Comparison of ENCODE assay signal across 13 mouse cellular contexts in the genomic region with DNA sequence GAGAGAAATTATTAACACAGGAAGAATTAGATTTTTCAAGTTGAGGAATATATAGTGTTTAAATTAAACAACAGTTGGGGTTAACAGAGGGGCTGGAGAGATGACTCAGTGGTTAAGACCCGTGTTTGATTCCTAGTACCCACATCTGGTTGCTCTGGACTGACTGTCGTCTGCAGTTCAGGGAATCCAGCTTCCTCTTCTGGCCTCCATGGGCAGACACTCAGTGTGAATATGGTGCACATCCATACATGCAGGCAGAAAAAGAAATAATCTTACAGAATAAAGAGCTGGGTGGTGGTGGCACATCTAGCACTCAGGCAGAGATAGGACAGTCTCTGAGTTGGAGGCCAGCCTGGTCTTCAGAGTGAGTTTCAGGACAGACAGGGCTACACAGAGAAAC. TPM values are rescaled to one million over a fixed set of nuclear protein-coding genes. Genes with fewer than 3 reads are reported as not detected.
DNase-seq lines count a peak whose midpoint lies in the region; ATAC-seq lines count a peak whose summit lies in the region.
"Had no signal": no experiment of that assay in that cellular context is flagged by ENCODE, and none has a peak within 500 bp of the region (broad histone marks: within the 10 kb centered on the region; RNA-seq: fewer than 3 reads in every experiment).

No protein-coding gene starts in this region.

- H3K4me2 ChIP-seq in kidney, embryonic 14.5 days (replicated peaks; ENCODE audit: low read depth, low read length) = 0 out of 2 replicates have a peak overlapping the region, but pooled peaks have one; percentile 62
- peak overlapping the region; percentile 62; the same call in 1 of the 2 replicates for H3K4me2 ChIP-seq in embryonic facial prominence, embryonic 14.5 days (ENCODE audit: low read depth, low read length)
- peak overlapping the region; percentile 69 for H3K4me2 ChIP-seq in hindbrain, embryonic 15.5 days
- peak overlapping the region; percentile 83 for H3K4me2 ChIP-seq in midbrain, embryonic 14.5 days (ENCODE audit: low read length)

- H3K27me3 ChIP-seq in kidney, embryonic 14.5 days (ENCODE audit: control insufficient read depth, insufficient read depth, low read length) = no peaks in the 10 kb centered on the region
- H3K27me3 ChIP-seq in embryonic facial prominence, embryonic 14.5 days (replicated peaks; ENCODE audit: control insufficient read depth, insufficient read depth, low read length) = no peaks in the 10 kb centered on the region
- H3K27me3 ChIP-seq in hindbrain, embryonic 15.5 days = no peaks in the 10 kb centered on the region
- H3K27me3 ChIP-seq in midbrain, embryonic 14.5 days (ENCODE audit: control insufficient read depth, insufficient read depth, low read length) = no peaks in the 10 kb centered on the region

- H3K4me1 ChIP-seq in kidney, embryonic 14.5 days (ENCODE audit: control insufficient read depth, insufficient read depth, low read length) = peaks cover 19% of the 10 kb centered on the region
- H3K4me1 ChIP-seq in embryonic facial prominence, embryonic 14.5 days (ENCODE audit: control insufficient read depth, insufficient read depth, low read length) = peaks cover 13% of the 10 kb centered on the region
- peaks cover 33% of the 10 kb centered on the region for H3K4me1 ChIP-seq in hindbrain, embryonic 15.5 days (replicated peaks)
- peaks cover 28% of the 10 kb centered on the region for H3K4me1 ChIP-seq in midbrain, embryonic 14.5 days (ENCODE audit: control insufficient read depth, insufficient read depth, low read length)

- no peak for DNase-seq in kidney, postnatal 4 days
- DNase-seq in embryonic facial prominence, embryonic 14.5 days (ENCODE audit: low spot score) = no peak
- no peak for DNase-seq in midbrain, embryonic 14.5 days
- no peak for DNase-seq in layer of hippocampus, postnatal 14 days (ENCODE audit: low spot score in 2 of 2)
- DNase-seq in left cerebral cortex, postnatal 25 days (ENCODE audit: low spot score in 2 of 2) = no peak
- DNase-seq: adrenal gland, adult 8-10 months; cerebellum, adult 2 months; gastrocnemius, postnatal 36 days; kidney, adult 18-20 months; lung, postnatal 4 days had no signal

- no peak overlapping the region for H3K27ac ChIP-seq in kidney, embryonic 14.5 days (ENCODE audit: low read depth, low read length)
- H3K27ac ChIP-seq in embryonic facial prominence, embryonic 14.5 days (replicated peaks; ENCODE audit: low read depth, low read length) = no peak overlapping the region
- H3K27ac ChIP-seq in hindbrain, embryonic 15.5 days (replicated peaks) = no peak overlapping the region
- no peak overlapping the region for H3K27ac ChIP-seq in midbrain, embryonic 14.5 days (replicated peaks; ENCODE audit: low read depth, low read length)
- H3K27ac ChIP-seq: left cerebral cortex, adult 2 months had no signal

- 75% methylated on average over 2 of the region's 2 CpGs for WGBS in kidney, embryonic 14.5 days
- 67% methylated on average over 2 of the region's 2 CpGs for WGBS in embryonic facial prominence, embryonic 14.5 days
- 78% methylated on average over 2 of the region's 2 CpGs for WGBS in hindbrain, embryonic 15.5 days
- WGBS in midbrain, embryonic 14.5 days = 86% methylated on average over 2 of the region's 2 CpGs

- H3K9me3 ChIP-seq in kidney, embryonic 14.5 days (ENCODE audit: control insufficient read depth, low read length) = no peaks in the 10 kb centered on the region
- no peaks in the 10 kb centered on the region for H3K9me3 ChIP-seq in embryonic facial prominence, embryonic 14.5 days (ENCODE audit: control insufficient read depth, low read length)
- H3K9me3 ChIP-seq in hindbrain, embryonic 15.5 days = no peaks in the 10 kb centered on the region
- H3K9me3 ChIP-seq in midbrain, embryonic 14.5 days (ENCODE audit: control insufficient read depth, low read length) = no peaks in the 10 kb centered on the region

- no peak overlapping the region for H3K9ac ChIP-seq in kidney, embryonic 14.5 days (ENCODE audit: low read depth, low read length)
- H3K9ac ChIP-seq in embryonic facial prominence, embryonic 14.5 days (ENCODE audit: low read depth, low read length) = no peak overlapping the region
- no peak overlapping the region for H3K9ac ChIP-seq in hindbrain, embryonic 15.5 days
- peak overlapping the region; percentile 29; the same call in 1 of the 2 replicates for H3K9ac ChIP-seq in midbrain, embryonic 14.5 days (replicated peaks; ENCODE audit: low read length)

- H3K4me3 ChIP-seq in kidney, embryonic 14.5 days (ENCODE audit: low read length) = no peak overlapping the region
- H3K4me3 ChIP-seq in embryonic facial prominence, embryonic 14.5 days (ENCODE audit: low read depth, low read length) = no peak overlapping the region
- no peak overlapping the region; the same call in 1 of the 2 replicates for H3K4me3 ChIP-seq in hindbrain, embryonic 15.5 days
- H3K4me3 ChIP-seq in midbrain, embryonic 14.5 days (replicated peaks; ENCODE audit: low read depth, low read length) = peak overlapping the region; percentile 96; the same call in 1 of the 2 replicates
- H3K4me3 ChIP-seq: left cerebral cortex, adult 2 months had no signal

- intact Hi-C loops in left cerebral cortex, postnatal 25 days (cut with DNase I) = loop anchor here (10.0 kb wide), 1 partner anchor 304 kb away; no protein-coding TSS in a partner anchor

- ATAC-seq in kidney, embryonic 14.5 days (ENCODE audit: low FRiP score, low TSS enrichment) = no peak
- no peak for ATAC-seq in embryonic facial prominence, embryonic 14.5 days (ENCODE audit: low read depth)
- no peak for ATAC-seq in hindbrain, embryonic 15.5 days (ENCODE audit: low FRiP score, low read depth)
- no peak for ATAC-seq in midbrain, embryonic 14.5 days (ENCODE audit: low FRiP score, low TSS enrichment)

- peaks cover 42% of the 10 kb centered on the region for H3K36me3 ChIP-seq in kidney, embryonic 14.5 days (ENCODE audit: control insufficient read depth, insufficient read depth, low read length)
- peaks cover 36% of the 10 kb centered on the region for H3K36me3 ChIP-seq in embryonic facial prominence, embryonic 14.5 days (ENCODE audit: control insufficient read depth, insufficient read depth, low read length)
- H3K36me3 ChIP-seq in hindbrain, embryonic 15.5 days = peaks cover 34% of the 10 kb centered on the region
- peaks cover 38% of the 10 kb centered on the region for H3K36me3 ChIP-seq in midbrain, embryonic 14.5 days (ENCODE audit: control insufficient read depth, insufficient read depth, low read length)

RNA-seq across cellular contexts. Expression of a gene that starts 2.3 kb away (rescaled TPM):
- 720 and 912 TPM in 2 replicates for polyA plus RNA-seq in kidney, embryonic 14.5 days (2014; fragmentation: Nextera tagmentation; extraction: Ambion mirVana)
- 583 and 620 TPM in 2 replicates for polyA plus RNA-seq in embryonic facial prominence, embryonic 14.5 days (2014; fragmentation: Nextera tagmentation; extraction: Ambion mirVana)
- polyA plus RNA-seq in hindbrain, embryonic 15.5 days (2015; fragmentation: Nextera tagmentation; extraction: Ambion mirVana) = 770 and 780 TPM in 2 replicates
- polyA plus RNA-seq in midbrain, embryonic 14.5 days (2014; fragmentation: Nextera tagmentation; extraction: Ambion mirVana) = 751 and 917 TPM in 2 replicates
- total RNA-seq in layer of hippocampus, postnatal 14 days (2021) = 100 to 1,000 TPM; 293 to 310 TPM
- total RNA-seq in left cerebral cortex, postnatal 25 days (2021) = 100 to 1,000 TPM; 236 to 265 TPM

RNA-seq across cellular contexts. Expression of a gene that starts 7.7 kb away (rescaled TPM):
- 6.7 and 9.6 TPM in 2 replicates for polyA plus RNA-seq in kidney, embryonic 14.5 days (2014; fragmentation: Nextera tagmentation; extraction: Ambion mirVana)
- polyA plus RNA-seq in embryonic facial prominence, embryonic 14.5 days (2014; fragmentation: Nextera tagmentation; extraction: Ambion mirVana) = 10.6 and 11.3 TPM in 2 replicates
- polyA plus RNA-seq in hindbrain, embryonic 15.5 days (2015; fragmentation: Nextera tagmentation; extraction: Ambion mirVana) = 10.2 and 12.2 TPM in 2 replicates
- polyA plus RNA-seq in midbrain, embryonic 14.5 days (2014; fragmentation: Nextera tagmentation; extraction: Ambion mirVana) = 14.4 and 15.6 TPM in 2 replicates
- 10 to 100 TPM; 28.7 to 29.0 TPM for total RNA-seq in layer of hippocampus, postnatal 14 days (2021)
- total RNA-seq in left cerebral cortex, postnatal 25 days (2021) = 10 to 100 TPM; 26.2 to 27.2 TPM

RNA-seq across cellular contexts. Expression of a gene that starts 33.8 kb away (rescaled TPM):
- 83.0 and 101 TPM in 2 replicates for polyA plus RNA-seq in kidney, embryonic 14.5 days (2014; fragmentation: Nextera tagmentation; extraction: Ambion mirVana)
- 67.7 and 89.8 TPM in 2 replicates for polyA plus RNA-seq in embryonic facial prominence, embryonic 14.5 days (2014; fragmentation: Nextera tagmentation; extraction: Ambion mirVana)
- polyA plus RNA-seq in hindbrain, embryonic 15.5 days (2015; fragmentation: Nextera tagmentation; extraction: Ambion mirVana) = 63.5 and 67.4 TPM in 2 replicates
- polyA plus RNA-seq in midbrain, embryonic 14.5 days (2014; fragmentation: Nextera tagmentation; extraction: Ambion mirVana) = 22.2 and 22.6 TPM in 2 replicates
- total RNA-seq in layer of hippocampus, postnatal 14 days (2021) = 1 to 10 TPM; 4.3 to 5.8 TPM
- 1 to 10 TPM; 8.6 to 9.7 TPM for total RNA-seq in left cerebral cortex, postnatal 25 days (2021)
